Mouse (Mus musculus): Measurements from ENCODE around the gene Mrpl4. TPM values are rescaled to one million over a fixed set of nuclear protein-coding genes. Genes with fewer than 3 reads are reported as not detected.
"Not testable (repeated sequence)": the region's sequence is repeated elsewhere in the genome, so short reads cannot be mapped to it uniquely, and the experiment has no call there.

Gene Mrpl4
- polyA plus RNA-seq, 1 experiment from 2014 or later: 128 TPM

GRCm38 (mm10) chr9:21010939-21011541 is 8.5 kb downstream of the Mrpl4 start:
- H3K27me3 ChIP-seq: peaks cover 29% of the 10 kb centered on the region
- H3K9ac ChIP-seq; H3K4me1 ChIP-seq; ATAC-seq (ENCODE audit: insufficient number of reproducible peaks, insufficient read depth, low FRiP score, low TSS enrichment); H3K27ac ChIP-seq; H3K4me3 ChIP-seq; H3K9me3 ChIP-seq; H3K4me2 ChIP-seq (replicated peaks): not testable (repeated sequence)
- WGBS: 73% methylated on average over 9 of the region's 9 CpGs
- peaks cover 33% of the 10 kb centered on the region for H3K36me3 ChIP-seq

- ATAC-seq (ENCODE audit: insufficient number of reproducible peaks, insufficient read depth, low FRiP score, low TSS enrichment): no peak
- Histone ChIP-seq H3K4me2 (replicated peaks) (no peak overlapping the region), H3K4me1 (peaks cover 8% of the 10 kb centered on the region), H3K36me3 (peaks cover 25% of the 10 kb centered on the region), H3K9me3 (no peaks in the 10 kb centered on the region), H3K27ac (0 out of 2 replicates have a peak overlapping the region, but pooled peaks have one; percentile 11), H3K9ac (no peak overlapping the region), H3K27me3 (peaks cover 37% of the 10 kb centered on the region), H3K4me3 (no peak overlapping the region)
- 59% methylated on average over 5 of the region's 5 CpGs for WGBS
Measured at GRCm38 (mm10) chr9:21011846-21012312, 9.3 kb downstream of the Mrpl4 start.

- 39% methylated on average over 1 of the region's 1 CpGs for WGBS
- H3K4me3 ChIP-seq: no peak overlapping the region
- H3K36me3 ChIP-seq: peaks cover 20% of the 10 kb centered on the region
- no peak overlapping the region for H3K9ac ChIP-seq
- no peak overlapping the region for H3K27ac ChIP-seq
- no peak for ATAC-seq (ENCODE audit: insufficient number of reproducible peaks, insufficient read depth, low FRiP score, low TSS enrichment)
- peaks cover 42% of the 10 kb centered on the region for H3K27me3 ChIP-seq
- H3K4me1 ChIP-seq: peaks cover 8% of the 10 kb centered on the region
- no peaks in the 10 kb centered on the region for H3K9me3 ChIP-seq
- H3K4me2 ChIP-seq (replicated peaks): no peak overlapping the region
Measured at GRCm38 (mm10) chr9:21012368-21012767, 9.8 kb downstream of the Mrpl4 start.

DNA sequence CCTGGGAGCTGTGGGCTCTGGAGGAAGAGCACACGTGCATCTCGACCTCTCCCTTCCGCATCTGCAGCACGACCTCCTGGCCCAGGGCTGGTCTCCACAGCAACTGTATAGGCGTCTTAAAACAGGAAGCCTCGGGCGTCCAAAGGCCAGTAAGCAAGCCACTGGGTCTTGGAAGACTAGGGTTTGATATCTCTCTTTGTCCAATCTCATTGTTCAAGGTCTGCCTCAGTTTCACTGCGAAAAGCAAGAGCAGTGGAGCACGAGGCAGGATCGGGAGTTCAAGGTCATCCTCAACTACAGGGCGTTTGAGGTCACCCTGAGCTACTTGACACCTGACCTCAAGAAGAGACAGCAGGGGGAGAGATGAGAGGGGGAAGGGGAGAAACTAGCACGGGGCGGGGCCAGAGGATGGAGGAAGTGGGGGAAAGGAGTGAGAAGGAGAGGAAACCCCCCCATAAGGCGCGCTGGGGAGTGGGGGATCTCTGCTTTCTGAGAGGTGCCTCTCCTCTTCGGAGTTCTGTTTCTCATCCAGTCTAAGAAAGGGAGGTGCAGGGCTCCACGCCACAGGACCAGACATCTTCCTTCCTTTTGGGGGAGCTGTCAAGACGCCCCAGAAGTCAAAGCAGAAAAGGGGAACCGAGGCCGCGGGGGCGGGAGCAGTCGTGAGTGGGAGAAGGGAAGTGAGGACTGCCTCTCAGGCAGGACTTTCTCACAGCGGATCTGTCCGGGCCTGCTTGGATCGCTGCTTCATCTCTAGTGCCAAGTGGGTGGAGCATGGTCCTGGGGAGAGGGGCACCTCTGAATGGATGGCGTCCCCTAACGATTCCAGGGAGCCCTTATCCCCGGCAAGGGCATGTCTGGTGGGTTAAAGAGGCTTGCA is 12.4 kb downstream of the Mrpl4 start:
- H3K27ac ChIP-seq: no peak overlapping the region

GRCm38 (mm10) chr9:21015571-21016130 is 13.1 kb downstream of the Mrpl4 start, which contains the start of gene Icam1:
Gene Icam1 (plus strand): TSS chr9:21015985.
- 0 out of 2 replicates have a peak, but pooled peaks have one; percentile 17 for ATAC-seq (ENCODE audit: insufficient number of reproducible peaks, insufficient read depth, low FRiP score, low TSS enrichment)
- H3K27ac ChIP-seq: no peak within 1 kb of the TSS
- peaks cover 8% of the 10 kb centered on the region for H3K4me1 ChIP-seq
- H3K4me3 ChIP-seq: peak within 1 kb of the TSS; percentile 33
- peak within 1 kb of the TSS; percentile 42 for H3K9ac ChIP-seq
- H3K9me3 ChIP-seq: no peaks in the 10 kb centered on the region
- peaks cover 54% of the 10 kb centered on the region for H3K27me3 ChIP-seq
- H3K4me2 ChIP-seq (replicated peaks): peak within 1 kb of the TSS; percentile 57
- under 1% methylated on average over 30 of the region's 30 CpGs for WGBS
- H3K36me3 ChIP-seq: no peaks in the 10 kb centered on the region

More for the DNA sequence above, 12.4 kb downstream of the Mrpl4 start:
- peaks cover 8% of the 10 kb centered on the region for H3K4me1 ChIP-seq
- H3K9me3 ChIP-seq: no peaks in the 10 kb centered on the region
- H3K4me3 ChIP-seq: peak overlapping the region; percentile 33
- peaks cover 54% of the 10 kb centered on the region for H3K27me3 ChIP-seq
- peak; percentile 68; the same call in 1 of the 2 replicates for ATAC-seq (ENCODE audit: insufficient number of reproducible peaks, insufficient read depth, low FRiP score, low TSS enrichment)
- peak overlapping the region; percentile 42 for H3K9ac ChIP-seq
- 2% methylated on average over 29 of the region's 29 CpGs for WGBS
- H3K36me3 ChIP-seq: no peaks in the 10 kb centered on the region
- peak overlapping the region; percentile 57 for H3K4me2 ChIP-seq (replicated peaks)

- H3K4me3 ChIP-seq: peak overlapping the region; percentile 33
- H3K4me1 ChIP-seq: peaks cover 8% of the 10 kb centered on the region
- no peaks in the 10 kb centered on the region for H3K36me3 ChIP-seq
- ATAC-seq (ENCODE audit: insufficient number of reproducible peaks, insufficient read depth, low FRiP score, low TSS enrichment): no peak
- peak overlapping the region; percentile 57 for H3K4me2 ChIP-seq (replicated peaks)
- no peak overlapping the region for H3K27ac ChIP-seq
- peaks cover 54% of the 10 kb centered on the region for H3K27me3 ChIP-seq
- H3K9ac ChIP-seq: peak overlapping the region; percentile 42; the same call in 1 of the 2 replicates
- WGBS: 4% methylated on average over 17 of the region's 17 CpGs
- no peaks in the 10 kb centered on the region for H3K9me3 ChIP-seq
Measured at GRCm38 (mm10) chr9:21016331-21017176, 14.0 kb downstream of the Mrpl4 start.

DNA sequence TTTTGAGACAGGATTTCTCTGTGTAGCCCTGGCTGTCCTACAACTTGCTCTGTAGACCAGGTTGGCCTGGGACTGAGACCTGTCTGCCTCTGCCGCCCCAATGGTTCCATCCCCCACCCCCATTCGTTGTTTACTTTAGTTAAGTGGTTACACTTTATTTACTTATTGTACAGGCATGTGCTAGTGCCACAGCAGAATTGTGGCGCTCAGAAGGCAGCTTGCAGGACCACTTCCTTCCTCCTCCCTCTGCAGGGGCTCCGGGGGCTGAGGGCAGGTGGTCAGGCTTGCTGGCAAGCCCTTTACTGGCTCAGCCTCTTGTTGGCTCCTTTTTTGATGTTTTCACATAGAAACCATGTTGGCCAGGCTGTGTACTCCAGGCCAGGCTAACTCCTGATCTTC is 14.6 kb downstream of the Mrpl4 start:
- Histone ChIP-seq H3K4me1 (peaks cover 8% of the 10 kb centered on the region), H3K4me3 (no peak overlapping the region), H3K27me3 (peaks cover 50% of the 10 kb centered on the region), H3K27ac (no peak overlapping the region), H3K9ac (no peak overlapping the region), H3K4me2 (replicated peaks) (0 out of 2 replicates have a peak overlapping the region, but pooled peaks have one; percentile 3), H3K36me3 (no peaks in the 10 kb centered on the region), H3K9me3 (no peaks in the 10 kb centered on the region)
- WGBS: 37% methylated on average over 4 of the region's 4 CpGs
- ATAC-seq (ENCODE audit: insufficient number of reproducible peaks, insufficient read depth, low FRiP score, low TSS enrichment): no peak

DNA sequence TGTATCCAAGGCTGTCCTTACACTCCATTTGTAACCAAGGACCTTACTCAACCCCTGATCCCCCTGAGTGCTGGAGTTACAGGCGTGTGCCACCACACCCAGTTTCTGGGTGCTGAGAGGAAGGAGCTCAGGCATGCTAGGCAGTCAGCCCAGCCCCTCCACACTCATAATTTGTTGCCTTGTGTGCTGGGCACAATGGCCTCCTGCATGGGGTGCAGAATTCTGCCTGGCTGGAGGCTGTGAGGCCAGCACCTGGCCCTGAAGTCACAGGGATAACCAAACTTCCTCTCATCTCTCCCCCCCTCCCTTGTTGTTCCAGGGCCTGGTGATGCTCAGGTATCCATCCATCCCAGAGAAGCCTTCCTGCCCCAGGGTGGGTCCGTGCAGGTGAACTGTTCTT is 16.1 kb downstream of the Mrpl4 start:
- Histone ChIP-seq H3K27me3 (peaks cover 48% of the 10 kb centered on the region), H3K9ac (no peak overlapping the region), H3K4me2 (replicated peaks) (no peak overlapping the region), H3K9me3 (no peaks in the 10 kb centered on the region), H3K36me3 (no peaks in the 10 kb centered on the region), H3K27ac (no peak overlapping the region), H3K4me3 (no peak overlapping the region), H3K4me1 (peaks cover 8% of the 10 kb centered on the region)
- 62% methylated on average over 2 of the region's 2 CpGs for WGBS
- no peak for ATAC-seq (ENCODE audit: insufficient number of reproducible peaks, insufficient read depth, low FRiP score, low TSS enrichment)

DNA sequence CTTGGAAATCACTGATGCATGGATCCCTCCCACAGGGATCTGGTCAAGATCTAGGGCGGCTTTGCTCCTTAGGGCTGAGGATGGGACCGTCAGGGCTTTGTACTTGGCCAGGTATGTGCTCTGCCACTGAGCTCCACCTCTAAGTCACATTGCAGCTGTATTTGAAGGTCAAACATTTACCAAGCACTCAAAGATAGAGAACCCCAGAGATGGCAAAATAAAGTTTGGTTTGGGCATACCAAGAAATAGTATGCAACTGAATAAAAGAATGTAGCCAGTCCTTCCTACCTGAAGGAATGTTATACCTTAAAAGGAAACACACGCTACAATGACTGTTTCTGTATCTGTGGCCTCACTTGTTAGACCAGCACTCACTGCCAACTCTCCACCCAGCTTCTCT is 18.8 kb downstream of the Mrpl4 start:
- no peaks in the 10 kb centered on the region for H3K36me3 ChIP-seq
- H3K27me3 ChIP-seq: peaks cover 22% of the 10 kb centered on the region
- no peak overlapping the region for H3K4me3 ChIP-seq
- no peaks in the 10 kb centered on the region for H3K4me1 ChIP-seq
- no peaks in the 10 kb centered on the region for H3K9me3 ChIP-seq
- ATAC-seq (ENCODE audit: insufficient number of reproducible peaks, insufficient read depth, low FRiP score, low TSS enrichment): no peak
- H3K27ac ChIP-seq: no peak overlapping the region
- WGBS: 82% methylated on average over 3 of the region's 3 CpGs
- no peak overlapping the region for H3K4me2 ChIP-seq (replicated peaks)
- no peak overlapping the region for H3K9ac ChIP-seq

GRCm38 (mm10) chr9:21022288-21022687 is 19.8 kb downstream of the Mrpl4 start:
- no peak overlapping the region for H3K4me3 ChIP-seq
- 57% methylated on average over 6 of the region's 6 CpGs for WGBS

GRCm38 (mm10) chr9:21022726-21023125 is 20.2 kb downstream of the Mrpl4 start:
- Histone ChIP-seq H3K27me3 (peaks cover 17% of the 10 kb centered on the region), H3K36me3 (no peaks in the 10 kb centered on the region), H3K4me1 (no peaks in the 10 kb centered on the region), H3K27ac (no peak overlapping the region), H3K9me3 (no peaks in the 10 kb centered on the region), H3K4me2 (replicated peaks) (no peak overlapping the region), H3K9ac (no peak overlapping the region), H3K4me3 (no peak overlapping the region)
- WGBS: 90% methylated on average over 1 of the region's 1 CpGs
- ATAC-seq (ENCODE audit: insufficient number of reproducible peaks, insufficient read depth, low FRiP score, low TSS enrichment): no peak

More at GRCm38 (mm10) chr9:21022288-21022687, 19.8 kb downstream of the Mrpl4 start:
- no peaks in the 10 kb centered on the region for H3K4me1 ChIP-seq
- no peak overlapping the region for H3K27ac ChIP-seq
- H3K27me3 ChIP-seq: peaks cover 17% of the 10 kb centered on the region
- no peaks in the 10 kb centered on the region for H3K9me3 ChIP-seq
- no peak overlapping the region for H3K4me2 ChIP-seq (replicated peaks)
- ATAC-seq (ENCODE audit: insufficient number of reproducible peaks, insufficient read depth, low FRiP score, low TSS enrichment): no peak
- H3K36me3 ChIP-seq: no peaks in the 10 kb centered on the region
- H3K9ac ChIP-seq: no peak overlapping the region

Data from embryonic facial prominence, embryonic 12.5 days (tissue).